Mouse (Mus musculus) heart, adult 2 months (tissue): Measurements from ENCODE around the gene Myo18b.

Experiments used
- CTCF ChIP-seq: fragments of 200-600 bp; IDR thresholded peaks from 2 replicates; pipeline ENCODE4 v1.8.1; 2022; ENCODE audit warnings: antibody characterized with exemption, mild to moderate bottlenecking, moderate library complexity
- EP300 ChIP-seq: fragments of 200-500 bp; IDR thresholded peaks from 2 replicates; pipeline ENCODE4 v1.6.1; 2011; ENCODE audit warnings: low read depth, low read length, control low read depth; ENCODE audit not compliant: insufficient read depth
- POLR2A ChIP-seq: fragments of 200-500 bp; IDR thresholded peaks from 2 replicates; pipeline ENCODE4 v1.6.1; 2011; ENCODE audit warnings: mild to moderate bottlenecking, low read depth, low read length, control low read depth; ENCODE audit not compliant: insufficient read depth

DNA sequence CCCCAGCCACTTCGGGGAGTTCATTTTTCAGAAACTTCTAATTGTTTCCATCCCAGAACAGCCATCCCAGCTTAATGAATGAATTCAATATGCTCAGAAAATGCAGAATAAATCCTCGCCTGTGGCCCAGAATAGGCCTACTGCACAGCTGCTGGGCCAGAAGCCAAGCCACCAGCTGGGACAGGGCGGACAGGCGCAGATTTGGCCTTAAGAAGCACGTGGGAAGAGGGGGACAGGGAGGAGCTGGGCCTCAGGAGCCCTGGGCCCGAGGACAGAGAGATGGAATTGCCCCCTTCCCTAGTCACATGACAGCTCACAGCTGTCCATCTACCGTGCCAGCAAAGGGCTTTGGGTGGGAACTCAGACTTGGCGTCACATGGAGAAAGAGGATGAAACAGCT, 43.0 kb downstream of the Myo18b start:
- TF ChIP-seq CTCF (no peak), POLR2A (no peak), EP300 (peak; percentile 54; the same call in 1 of the 2 replicates)
